Comparison of ENCODE assay signal across 1 mouse cellular context in the genomic region with DNA sequence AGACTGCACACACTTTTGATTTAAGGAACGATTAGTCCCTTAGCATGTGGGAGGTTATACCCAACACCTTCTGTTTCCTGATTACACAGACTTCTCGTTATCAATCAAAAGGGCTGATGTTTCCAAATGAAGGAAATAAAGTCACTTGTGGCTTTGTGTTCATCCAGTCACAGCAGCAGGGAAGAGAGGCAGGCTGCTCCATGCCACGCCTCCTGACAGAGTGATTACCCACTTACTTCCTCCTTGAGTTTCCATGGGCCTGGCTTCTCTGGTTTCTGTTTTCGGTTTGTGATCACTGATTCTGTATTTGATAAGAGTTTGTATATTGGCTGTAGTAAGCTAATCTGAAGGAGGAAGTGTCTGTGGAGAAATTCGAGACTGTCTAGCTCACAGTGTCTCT.
TF ChIP-seq lines count a peak whose summit lies in the region.

No protein-coding gene starts in this region.

TF ChIP-seq in MEL, 35 proteins besides CTCF, POLR2A, EP300 and RAD21 (continued from another document):
- no peak for TF ChIP-seq SMC3 (IDR thresholded peaks at IDR 0.05; ENCODE audit: low read depth, low read length)
- no peak for TF ChIP-seq MEF2A (IDR thresholded peaks at IDR 0.05; ENCODE audit: extremely low read depth, insufficient replicate concordance, low read depth, low read length, poor library complexity, severe bottlenecking)
- TF ChIP-seq USF2 (IDR thresholded peaks at IDR 0.05; ENCODE audit: borderline replicate concordance in 1 of 2, insufficient read depth in 1 of 2, low read depth in 1 of 2, low read length in 2 of 2) = no peak
- peak; percentile 75; the same call in 1 of the 2 replicates for TF ChIP-seq ELF1 (IDR thresholded peaks at IDR 0.05; ENCODE audit: low read depth, low read length)
- peak; percentile 20; the same call in 1 of the 2 replicates for TF ChIP-seq TAL1 (IDR thresholded peaks at IDR 0.05; ENCODE audit: low read length)
- TF ChIP-seq USF1 (IDR thresholded peaks at IDR 0.05; ENCODE audit: low read depth, low read length) = no peak
- TF ChIP-seq POLR2AphosphoS2 (IDR thresholded peaks at IDR 0.05; ENCODE audit: low read length) = peak; percentile 39; the same call in 1 of the 2 replicates
- TF ChIP-seq NELFE (IDR thresholded peaks at IDR 0.05; ENCODE audit: low read depth, low read length) = no peak
- 0 out of 2 replicates have a peak, but pooled peaks have one; percentile 58 for TF ChIP-seq HCFC1 (IDR thresholded peaks at IDR 0.05; ENCODE audit: low read depth, low read length)
- peak; percentile 97 for TF ChIP-seq SIN3A (IDR thresholded peaks at IDR 0.05; ENCODE audit: low read length)
- TF ChIP-seq TBP (IDR thresholded peaks at IDR 0.05; ENCODE audit: low read depth, low read length) = no peak
- TF ChIP-seq POLR2AphosphoS5 (IDR thresholded peaks at IDR 0.05; ENCODE audit: borderline replicate concordance, low read depth, low read length) = no peak
- TF ChIP-seq E2F4 (IDR thresholded peaks at IDR 0.05; ENCODE audit: borderline replicate concordance, low read depth, low read length) = no peak
- no peak for TF ChIP-seq GABPA (IDR thresholded peaks at IDR 0.05; ENCODE audit: low read depth, low read length)
- no peak for TF ChIP-seq UBTF (IDR thresholded peaks at IDR 0.05; ENCODE audit: borderline replicate concordance, insufficient read depth, low read depth, low read length)
- 0 out of 2 replicates have a peak, but pooled peaks have one; percentile 55 for TF ChIP-seq MYB (IDR thresholded peaks at IDR 0.05; ENCODE audit: low read depth, low read length)
- 0 out of 2 replicates have a peak, but pooled peaks have one; percentile 15 for TF ChIP-seq ZC3H11A (IDR thresholded peaks at IDR 0.05; ENCODE audit: low read depth, low read length)
- TF ChIP-seq MAZ (IDR thresholded peaks at IDR 0.05; ENCODE audit: low read depth, low read length) = no peak
- no peak for TF ChIP-seq CHD1 (IDR thresholded peaks at IDR 0.05; ENCODE audit: low read depth, low read length)
- peak; percentile 48; the same call in 1 of the 2 replicates for TF ChIP-seq BHLHE40 (IDR thresholded peaks at IDR 0.05; ENCODE audit: borderline replicate concordance, low read depth, low read length)
- TF ChIP-seq JUND (IDR thresholded peaks at IDR 0.05; ENCODE audit: low read depth, low read length) = no peak
- no peak for TF ChIP-seq ZNF384 (IDR thresholded peaks at IDR 0.05; ENCODE audit: low read depth, low read length)
- peak; percentile 70 for TF ChIP-seq RCOR1 (IDR thresholded peaks at IDR 0.05; ENCODE audit: low read depth, low read length)
